Mouse (Mus musculus) layer of hippocampus, adult 9-10 months (tissue): Measurements from ENCODE around the gene Fstl1.

Experiments
- DNase-seq: peaks from one replicate; pipeline ENCODE4 v3.0.0; 2022; ENCODE audit warnings: low spot score

Gene Fstl1

DNA sequence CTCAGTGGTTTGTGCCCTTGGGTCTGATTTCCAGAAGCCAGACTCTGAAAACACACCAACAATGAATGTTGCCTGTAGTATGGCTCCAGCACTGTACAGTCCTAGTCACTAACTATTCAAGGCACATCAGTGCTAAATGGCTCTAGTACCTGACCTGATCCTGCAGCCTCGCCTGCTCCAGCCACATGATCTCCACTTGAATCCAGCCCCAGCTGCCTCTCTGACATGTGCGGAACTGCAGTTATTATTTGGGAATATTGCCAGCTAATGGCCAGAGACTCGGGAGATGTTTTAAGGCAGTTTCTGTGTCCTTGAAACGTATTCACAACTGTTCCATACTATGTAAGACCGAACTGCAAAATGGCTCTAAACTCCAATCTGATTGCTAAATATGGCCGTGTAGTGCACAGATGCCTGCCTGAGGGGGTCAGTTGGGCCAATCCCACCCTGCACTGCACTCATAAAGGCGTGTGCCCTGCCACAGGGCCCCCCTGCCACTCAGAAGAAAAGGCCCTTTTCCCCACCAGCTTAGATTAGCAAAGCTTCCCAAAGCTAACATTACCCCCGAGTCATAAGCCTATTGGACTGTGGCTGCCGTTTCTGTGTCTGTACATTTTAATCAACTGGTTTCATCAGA lies 11.0 kb downstream of the Fstl1 start:
- DNase-seq: no peak

DNA sequence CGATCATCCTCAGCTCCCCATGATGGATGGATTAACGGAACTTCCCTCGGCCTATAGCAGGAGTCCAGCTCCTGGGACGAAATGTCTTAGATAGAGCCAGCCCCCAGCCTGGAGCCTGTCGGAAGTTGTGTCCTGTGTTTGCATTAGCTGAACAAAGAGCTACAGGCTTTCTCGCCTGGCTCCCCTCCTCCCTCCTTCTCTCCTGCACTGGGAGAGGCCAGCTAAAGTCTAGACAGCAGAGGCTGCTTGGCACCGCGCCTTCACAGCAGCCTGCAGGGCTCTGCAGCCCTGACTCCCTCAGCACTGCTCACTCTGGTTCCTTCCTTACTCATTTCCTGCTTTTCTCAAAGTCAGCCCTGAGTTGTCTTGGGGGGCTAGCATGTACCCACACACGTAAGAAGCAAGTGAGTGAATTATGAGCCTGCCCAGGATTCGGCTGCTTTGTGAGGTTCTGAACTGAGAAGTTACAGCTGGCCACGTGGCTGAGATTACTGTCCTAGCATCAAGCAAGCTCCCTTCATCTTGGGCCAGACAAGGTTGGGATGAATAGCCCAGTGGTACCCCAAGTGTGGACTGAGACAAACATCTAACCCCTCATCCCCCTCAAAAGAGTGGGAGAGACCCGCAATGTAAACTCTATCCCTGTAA lies 11.8 kb downstream of the Fstl1 start:
- DNase-seq: no peak

DNA sequence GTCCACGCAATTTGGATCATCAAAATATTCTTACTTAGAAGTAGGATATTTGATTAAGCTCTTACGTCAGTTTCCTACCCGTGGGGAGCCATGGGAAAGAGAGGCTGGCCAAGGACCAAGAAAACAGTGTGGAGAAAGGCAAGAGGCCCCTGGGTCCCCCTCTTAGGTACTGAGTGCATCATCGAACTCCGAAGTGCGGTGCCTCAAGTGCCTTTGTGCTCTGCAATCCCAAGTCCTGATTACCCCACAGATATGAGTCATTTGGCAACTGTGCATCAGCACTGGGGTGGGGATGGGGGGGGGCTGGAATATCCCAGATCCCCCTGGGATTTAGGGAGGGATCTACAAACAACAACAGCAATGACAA lies 12.3 kb downstream of the Fstl1 start:
- DNase-seq: no peak

DNA sequence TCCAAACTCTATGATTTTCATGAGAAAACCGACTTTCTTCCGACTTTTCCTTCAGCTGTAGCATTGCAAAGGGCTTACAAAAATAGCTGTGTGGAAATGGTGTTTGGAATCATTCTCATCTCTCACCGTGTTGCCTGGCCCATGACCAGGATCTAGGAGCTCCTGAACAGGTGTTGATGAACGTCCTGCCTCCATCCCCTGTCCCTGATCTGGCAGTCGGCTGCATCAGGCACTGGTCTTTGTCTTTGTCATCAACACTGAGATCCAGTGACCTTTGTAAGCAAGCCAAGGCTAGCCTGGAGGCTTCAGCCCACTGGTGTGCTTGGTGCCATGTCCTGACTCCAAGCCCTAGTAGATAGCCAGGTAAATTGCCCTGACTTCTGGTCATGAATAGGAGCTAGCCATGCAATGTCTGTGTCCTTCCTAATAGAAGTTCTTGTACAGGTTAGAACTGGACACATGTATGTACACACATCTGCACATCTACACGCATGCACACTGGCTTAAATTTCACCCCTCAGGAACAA lies 12.8 kb downstream of the Fstl1 start:
- no peak for DNase-seq

DNA sequence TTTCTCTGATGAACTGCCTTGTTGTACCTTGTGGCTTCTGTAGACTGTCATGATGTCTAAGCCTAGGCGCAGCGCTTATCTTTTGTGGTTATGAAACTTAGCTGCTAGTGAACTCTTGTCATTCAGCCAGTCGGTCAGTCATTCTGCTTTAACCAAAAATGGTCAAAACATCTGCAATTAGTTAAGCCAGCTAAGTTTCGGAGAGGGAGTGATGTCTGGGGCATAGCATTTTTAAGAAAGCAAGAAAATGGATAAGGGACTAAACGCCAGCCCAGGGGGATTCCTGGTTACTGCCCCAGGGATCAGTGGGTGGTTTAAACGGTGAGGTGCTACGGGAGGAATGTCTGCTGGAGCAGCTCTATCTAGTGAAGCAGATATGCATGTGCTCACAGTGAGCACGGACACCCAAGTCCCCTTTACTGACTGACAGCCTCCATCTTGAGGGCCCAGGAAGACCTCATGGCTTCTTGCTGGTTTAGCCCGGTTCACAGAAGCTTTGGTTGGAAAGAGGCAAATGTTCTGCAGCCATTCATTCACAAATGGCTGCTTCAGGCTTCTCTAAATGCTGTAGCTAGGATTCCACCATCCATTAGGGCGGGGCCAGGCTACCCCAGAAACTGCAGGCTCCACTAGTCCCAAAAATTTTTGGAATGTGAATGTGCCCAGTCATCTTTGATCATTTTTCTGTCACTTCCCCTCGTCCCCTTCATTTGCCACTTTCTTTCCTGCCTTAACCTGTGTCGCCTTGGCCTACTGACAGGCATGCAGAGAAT lies 13.5 kb downstream of the Fstl1 start:
- no peak for DNase-seq

DNA sequence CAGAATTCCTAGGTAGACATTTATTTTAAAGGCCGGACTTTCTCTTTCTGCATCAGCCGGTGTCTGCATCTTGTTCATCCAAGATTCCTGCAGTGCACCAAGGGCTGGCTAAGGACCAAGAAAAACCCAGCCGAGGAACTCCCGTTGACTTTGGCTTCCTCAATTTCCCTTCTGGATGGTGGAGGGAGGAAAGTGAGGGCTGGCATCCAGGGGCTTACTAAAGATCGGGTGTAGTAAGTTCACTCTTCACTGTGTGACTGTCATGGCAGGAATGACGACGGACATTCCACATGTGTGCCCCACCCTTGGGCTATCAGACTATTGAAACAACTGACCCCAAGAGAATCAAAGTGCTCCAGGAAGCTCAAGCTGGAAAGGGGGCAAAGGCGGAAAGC lies 14.1 kb downstream of the Fstl1 start:
- DNase-seq: no peak

DNA sequence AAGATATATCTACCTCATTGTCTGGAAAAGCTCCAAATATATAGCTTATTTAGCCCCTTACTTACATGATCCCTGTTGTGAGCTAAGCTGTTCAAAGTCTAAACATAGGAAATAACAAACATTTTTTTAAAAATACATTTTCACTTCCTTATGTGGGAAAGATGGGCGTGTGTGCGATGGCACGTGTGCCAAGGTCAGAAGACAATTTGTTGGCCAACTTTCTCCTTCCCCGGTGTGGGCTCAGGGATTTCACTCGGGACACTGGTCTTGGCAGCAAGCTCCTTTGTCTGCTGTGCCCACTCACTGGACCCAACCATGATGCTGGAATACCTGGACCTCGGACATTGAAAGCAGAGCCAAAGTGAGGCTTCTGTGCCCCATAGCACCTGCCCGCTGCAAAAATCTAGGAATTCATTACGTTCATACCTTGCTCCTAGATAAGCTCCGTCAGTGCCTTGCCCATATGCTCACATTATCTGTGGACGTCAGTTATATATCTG lies 19.0 kb downstream of the Fstl1 start:
- DNase-seq: no peak

DNA sequence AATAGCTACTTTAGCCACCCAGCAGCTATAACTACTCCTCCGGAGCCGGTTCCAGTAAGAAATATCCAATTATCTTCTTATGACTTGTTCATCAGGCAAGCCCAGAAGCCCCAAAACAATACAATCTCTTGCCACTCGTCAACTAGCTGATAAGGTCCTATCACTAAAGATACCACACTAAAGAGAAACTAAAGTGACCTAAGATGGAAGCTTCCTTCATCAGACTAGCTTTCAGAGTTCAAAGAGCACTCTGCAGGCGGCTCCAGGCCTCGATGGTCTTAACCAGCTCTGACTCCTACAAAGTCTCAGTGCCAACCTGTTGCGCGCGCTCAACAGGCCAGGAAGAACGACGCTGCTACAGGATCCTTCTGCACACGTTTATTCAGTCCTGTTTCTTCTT lies 19.6 kb downstream of the Fstl1 start:
- no peak for DNase-seq

DNA sequence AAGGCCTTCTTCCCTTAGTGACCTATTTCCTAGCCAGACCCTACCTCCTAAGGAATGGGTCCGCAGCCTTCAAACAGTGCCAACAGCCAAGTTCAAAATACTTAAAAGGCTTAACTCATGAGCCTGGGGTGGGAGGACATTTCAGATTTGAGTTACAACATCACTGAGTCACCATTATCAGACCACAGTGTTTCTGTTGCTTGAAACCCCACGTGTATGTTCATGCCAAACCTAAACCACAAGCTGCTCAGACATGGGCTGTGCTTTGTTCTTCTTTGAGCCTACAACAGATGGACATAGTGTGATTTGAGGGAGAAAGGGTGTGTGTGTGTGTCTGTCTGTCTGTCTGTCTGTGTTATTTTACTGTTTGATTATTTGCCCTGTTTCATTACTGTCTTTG lies 24.4 kb downstream of the Fstl1 start:
- no peak for DNase-seq

DNA sequence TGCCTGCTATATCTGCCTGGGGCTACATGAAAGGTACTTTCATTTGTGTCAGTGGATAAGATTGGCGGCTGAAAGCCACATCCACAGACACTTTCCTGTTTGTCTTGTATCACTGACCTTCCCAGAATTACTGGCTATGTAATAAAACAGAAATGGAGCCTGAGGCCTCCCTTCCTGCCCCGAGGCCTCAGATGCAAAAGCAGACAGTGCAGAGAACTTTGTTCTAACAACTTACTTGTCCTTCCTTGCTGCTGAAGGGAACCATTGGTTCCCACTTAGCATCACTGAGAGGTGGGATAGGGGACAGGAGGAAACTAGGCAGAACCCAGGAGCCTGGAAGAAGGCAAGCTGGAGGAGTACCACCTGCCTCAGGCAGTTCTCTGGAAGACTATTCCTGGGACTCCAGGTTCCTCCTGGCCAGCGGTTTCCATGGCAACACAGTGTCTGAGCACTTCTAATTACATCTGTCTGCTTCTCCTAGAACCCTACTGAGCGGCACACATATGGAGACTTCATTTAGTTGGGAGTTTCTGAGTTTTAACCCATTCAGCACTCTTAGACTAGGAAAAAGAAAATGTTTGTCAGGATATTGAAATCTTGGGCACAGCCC lies 26.1 kb downstream of the Fstl1 start:
- no peak for DNase-seq

DNA sequence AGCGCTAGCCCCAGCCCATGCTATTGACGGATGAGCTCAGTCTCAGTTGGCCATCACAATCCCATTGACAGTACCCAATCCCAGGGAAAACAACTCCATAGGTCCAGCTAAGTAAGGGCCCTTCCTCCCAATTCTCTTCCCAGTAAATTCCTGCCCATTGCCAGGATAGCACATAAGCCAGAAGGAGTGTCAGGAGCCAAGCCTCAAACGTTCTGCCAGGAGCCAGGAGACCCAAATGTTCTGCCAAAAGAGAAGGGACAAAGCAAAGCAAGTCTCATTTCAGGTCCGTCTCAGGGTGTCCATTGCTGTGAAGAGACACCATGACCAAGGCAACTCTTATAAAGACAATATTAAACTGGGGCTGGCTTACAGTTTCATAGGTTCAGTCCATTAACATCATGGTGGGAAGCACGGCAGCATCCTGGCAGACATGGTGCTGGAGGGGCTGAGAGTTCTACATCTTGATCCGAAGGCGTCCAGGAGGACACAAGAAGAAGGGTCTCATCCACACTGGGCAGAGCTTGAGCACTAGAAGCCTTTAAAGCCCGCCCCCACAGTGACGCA lies 26.8 kb downstream of the Fstl1 start:
- no peak for DNase-seq

DNA sequence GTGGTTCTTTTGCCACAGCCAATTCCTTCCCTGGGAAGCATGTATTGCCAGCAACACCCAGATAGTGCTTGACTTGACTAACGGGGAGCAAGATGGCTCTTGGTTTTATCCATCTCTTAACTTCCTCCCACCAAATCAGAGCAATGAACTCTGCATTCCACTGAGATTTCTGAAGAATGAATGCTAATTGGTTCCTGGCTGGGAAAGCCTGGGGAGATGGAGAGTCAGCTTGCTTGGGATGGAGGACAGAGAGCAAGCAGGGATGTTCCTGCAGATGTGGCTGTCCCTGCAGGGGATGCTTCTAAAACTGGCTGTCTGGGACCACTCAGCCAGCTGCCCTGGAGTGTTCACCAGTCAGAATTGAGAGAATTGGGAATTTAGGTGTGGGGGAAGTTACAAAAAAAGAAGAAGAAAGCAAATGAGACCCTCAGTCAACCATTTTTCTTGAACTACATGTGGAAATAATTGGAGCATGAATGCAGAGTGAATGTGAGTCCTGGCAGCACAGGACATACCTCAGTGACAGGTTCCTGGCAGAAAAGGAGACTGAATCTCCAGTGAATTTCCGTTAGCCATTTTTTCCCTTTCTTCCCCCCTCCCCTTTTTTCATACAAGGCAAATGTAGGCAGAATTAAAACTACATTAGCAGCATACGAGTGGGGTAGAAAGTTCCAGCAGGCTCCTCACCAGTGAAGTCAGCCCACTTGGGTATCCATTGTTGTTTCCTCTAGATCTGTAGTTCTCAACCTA lies 29.2 kb downstream of the Fstl1 start:
- DNase-seq: no peak

DNA sequence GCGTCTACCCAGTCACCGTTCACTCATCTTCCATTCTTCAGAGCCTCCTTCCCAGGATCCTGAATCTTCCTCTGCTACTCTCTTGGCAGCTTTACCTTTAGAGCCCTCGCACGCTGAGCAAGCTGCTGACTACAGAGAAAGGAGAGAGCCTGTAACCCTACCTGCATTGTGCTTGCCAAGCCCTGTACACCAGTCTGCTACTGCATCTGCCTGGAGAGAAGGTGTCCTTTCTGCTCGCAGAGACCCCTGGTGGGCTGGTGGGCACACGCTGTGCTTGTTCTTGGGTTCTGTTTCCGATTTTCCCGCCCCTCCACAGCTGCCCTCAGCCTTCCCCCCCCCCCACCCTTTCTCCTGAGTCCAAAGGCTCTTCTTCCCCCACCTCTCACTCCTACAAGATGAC lies 30.6 kb downstream of the Fstl1 start:
- DNase-seq: no peak

DNA sequence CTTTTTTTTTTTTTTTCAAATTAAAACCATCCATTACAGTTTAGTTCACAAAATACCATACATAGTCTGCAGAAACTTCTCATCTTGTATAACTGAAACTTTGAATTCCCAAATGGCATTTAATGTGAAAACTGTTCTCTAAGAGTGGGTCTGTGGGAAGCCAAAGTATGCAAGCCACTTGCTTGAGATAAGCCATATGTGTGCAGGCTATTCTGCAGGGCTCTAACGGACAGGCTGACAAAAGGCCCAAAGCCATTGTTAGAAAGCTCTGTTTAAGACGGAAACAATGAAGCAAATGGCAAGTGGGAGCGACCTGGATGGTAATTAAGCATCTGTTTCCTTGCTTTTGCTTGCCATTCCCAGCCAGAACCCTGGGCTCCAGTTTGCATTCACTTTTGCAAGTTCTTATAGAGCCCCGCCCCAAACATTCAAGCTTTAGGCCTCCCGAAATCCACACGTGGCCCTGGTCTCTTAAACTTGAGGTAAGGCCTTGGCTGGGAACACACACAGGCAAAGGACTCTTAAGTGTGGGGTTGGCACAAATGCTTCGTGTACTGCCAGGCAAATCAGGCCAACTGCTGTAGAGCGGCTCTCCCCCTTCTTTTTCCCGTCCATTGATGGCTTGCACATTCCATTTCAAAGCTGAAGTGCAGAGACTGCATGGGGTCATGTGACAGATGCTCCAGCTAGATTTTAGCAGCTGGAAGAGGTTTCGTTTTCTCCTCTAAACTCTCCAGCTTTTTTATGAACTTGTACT lies 32.4 kb downstream of the Fstl1 start:
- no peak for DNase-seq

DNA sequence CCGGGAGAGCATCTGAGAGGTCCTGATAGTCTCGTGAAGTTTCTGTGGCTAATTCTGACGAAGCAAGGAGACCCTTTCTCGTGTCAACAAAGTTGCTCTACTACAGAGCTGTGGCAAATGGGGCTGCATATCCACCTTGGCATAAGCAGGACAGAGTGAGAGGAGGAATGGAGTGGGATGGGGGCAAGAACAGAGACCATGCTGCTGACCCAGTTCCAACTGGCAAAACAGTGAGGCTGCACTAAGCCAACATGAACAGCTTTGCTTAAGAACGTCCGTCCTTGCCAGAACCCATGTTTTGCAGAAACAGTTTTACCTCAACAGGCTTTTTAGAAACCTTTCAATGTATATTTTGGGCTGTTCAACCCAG lies 32.9 kb downstream of the Fstl1 start:
- no peak for DNase-seq

DNA sequence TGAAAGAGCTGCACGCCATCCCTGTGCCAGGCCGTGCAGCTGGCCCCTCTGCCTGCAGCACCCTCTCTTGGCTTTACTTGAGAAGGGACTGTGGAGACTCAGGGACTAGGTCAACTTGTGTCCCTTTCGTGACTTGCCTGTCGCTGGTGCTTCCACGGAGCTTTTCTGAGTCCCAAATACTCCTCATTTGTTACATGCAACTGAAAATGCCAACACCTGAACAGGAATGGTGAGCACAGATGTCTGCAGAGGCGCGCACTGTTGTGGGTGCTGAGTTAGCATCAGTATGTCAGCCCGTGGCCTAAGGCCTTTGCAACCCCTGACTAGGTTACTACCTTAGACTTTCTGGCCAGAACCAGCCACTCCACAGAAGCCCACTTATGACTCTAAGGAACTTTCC lies 35.2 kb downstream of the Fstl1 start:
- DNase-seq: no peak

DNA sequence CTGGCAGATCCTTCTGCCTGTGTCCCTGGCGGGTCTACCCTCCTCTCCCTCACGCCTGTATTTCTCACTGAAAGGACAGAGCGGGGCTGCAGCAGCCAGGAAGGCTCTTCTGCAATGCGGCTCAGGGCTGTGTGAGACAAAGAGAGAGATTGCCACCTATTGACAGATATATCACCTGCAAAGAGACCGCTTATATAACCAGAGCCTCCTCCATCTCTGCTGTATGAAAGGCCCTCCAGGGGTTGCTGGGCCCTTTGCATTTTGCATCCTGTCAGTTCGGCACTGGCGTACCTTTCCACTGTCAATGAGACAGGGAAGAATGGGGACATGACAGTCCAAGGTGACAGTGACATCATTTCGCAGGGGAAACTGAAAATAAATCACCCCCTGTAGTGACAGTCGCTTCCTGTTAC lies 35.8 kb downstream of the Fstl1 start:
- peak; percentile 68 for DNase-seq

DNA sequence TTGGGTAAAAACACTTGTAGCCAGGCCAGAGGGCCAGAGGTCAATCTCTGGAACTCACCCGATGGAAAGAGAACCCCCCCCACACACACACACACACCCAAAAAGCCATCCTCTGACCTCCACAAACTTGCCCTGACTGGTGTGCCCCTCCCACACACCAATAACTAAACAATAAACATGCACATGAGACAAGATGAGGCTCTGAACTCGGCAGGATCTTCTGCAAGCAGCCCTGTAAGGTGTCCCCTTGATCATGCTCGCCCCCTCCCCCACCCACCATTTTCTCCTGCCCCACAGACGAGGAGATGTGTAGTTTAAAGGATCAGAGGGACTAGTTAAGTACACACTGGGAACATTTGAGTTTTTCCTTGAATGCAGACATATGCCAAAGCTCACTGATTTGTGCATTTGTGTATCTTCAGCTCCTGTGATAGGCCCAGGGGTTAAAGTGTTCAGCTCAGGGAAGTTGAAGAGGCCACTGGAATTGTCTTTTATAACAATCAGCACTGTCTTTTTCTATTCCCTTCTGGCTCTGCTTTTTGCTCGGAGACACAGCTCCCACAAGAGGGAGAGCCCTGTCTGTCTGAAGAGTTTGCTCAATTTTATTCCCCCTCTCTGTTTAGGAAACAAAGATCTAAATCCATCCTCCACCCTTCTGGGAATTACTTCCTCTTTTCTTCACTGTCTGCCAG lies 37.2 kb downstream of the Fstl1 start:
- DNase-seq: no peak

DNA sequence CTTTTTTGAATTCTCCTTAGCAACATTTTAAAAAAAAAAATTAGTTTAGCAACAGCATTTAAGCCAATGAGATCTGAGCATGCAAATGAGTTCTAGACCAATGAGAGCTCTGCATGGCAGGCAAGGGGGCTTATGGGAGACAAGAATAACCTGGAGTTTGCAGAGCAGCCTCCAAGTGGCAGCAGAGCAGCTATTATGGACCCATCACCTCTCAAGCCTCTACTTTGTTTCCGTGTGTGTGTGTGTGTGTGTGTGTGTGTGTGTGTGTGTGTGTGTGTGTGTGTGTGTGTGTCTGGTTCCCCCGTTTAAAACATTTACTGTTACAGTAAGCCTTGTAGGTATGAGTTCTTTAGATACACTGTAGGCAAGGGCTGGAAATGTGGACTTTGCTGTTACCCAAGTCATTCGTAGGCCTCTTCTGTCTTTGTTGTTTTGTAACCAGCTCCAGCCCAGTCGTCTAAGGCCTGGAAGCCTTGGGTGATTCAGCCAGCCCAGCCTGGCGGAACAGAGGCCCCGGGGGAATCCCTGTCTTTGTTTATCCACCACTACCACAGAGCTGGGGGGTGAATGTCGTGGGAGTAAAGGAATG lies 37.8 kb downstream of the Fstl1 start:
- no peak for DNase-seq

DNA sequence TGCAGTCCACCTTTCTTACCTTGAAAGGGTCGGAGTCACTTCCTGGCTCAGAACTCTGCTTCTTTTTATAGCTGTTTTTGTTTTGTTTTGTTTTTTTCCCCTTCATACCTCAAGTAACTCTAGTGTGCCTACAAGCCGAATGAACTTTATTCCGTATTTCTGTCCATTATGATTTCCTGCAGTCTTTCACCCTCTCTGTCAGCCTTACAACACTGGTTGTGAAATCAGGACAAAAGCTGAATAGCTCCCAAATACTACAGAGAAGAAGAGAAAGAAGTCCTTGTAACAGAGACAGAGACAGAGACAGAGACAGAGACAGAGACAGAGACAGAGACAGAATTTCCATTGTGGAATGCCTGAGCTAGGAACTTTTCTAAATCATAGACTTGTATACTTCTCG lies 41.3 kb downstream of the Fstl1 start:
- no peak for DNase-seq
